Mouse (Mus musculus): ENCODE data around the gene Saa3. TPM values are rescaled to one million over a fixed set of nuclear protein-coding genes. Genes with fewer than 3 reads are reported as not detected.
"Not testable (repeated sequence)": the region's sequence is repeated elsewhere in the genome, so short reads cannot be mapped to it uniquely, and the experiment has no call there.

Gene Saa3
- polyA plus RNA-seq (2012), result not detected in 2 replicates

GRCm38 (mm10) chr7:46715600-46715999 lies at the start of gene Saa3:
TSS of gene Saa3 (minus strand) at chr7:46715700.
- H3K9me3 ChIP-seq (ENCODE audit: control insufficient read depth, low read length), result no peaks in the 10 kb centered on the region
- 0 out of 2 replicates have a peak, but pooled peaks cover 3% of the 10 kb centered on the region for H3K27me3 ChIP-seq (ENCODE audit: control insufficient read depth)
- peaks cover 2% of the 10 kb centered on the region for H3K4me1 ChIP-seq (ENCODE audit: control insufficient read depth)
- no peak within 1 kb of the TSS for H3K4me3 ChIP-seq (replicated peaks)
- H3K36me3 ChIP-seq (ENCODE audit: control insufficient read depth), result no peaks in the 10 kb centered on the region
- no peak for TF ChIP-seq GATA1 (IDR thresholded peaks at IDR 0.05; ENCODE audit: low read length)
- no peak for TF ChIP-seq TAL1 (IDR thresholded peaks at IDR 0.05; ENCODE audit: low read length)

DNA sequence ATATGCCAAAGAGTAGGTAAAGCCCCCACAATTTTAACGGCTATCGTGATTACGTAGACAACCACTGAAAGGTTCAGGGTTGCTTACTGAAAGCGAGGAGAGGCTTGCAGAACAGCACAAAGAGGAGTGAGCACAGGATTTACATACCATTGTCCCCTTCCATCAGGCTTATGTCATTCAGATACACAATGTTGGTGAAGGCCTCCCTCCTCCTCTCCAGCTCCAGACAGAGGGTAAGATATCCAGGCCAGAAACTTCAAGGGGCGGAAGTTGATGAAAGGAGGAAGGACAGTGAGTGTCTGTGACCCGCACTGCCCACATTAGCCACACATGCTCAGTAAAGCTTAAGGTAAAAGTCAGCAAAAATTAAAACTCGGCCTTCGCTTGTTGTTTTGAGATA lies 49.2 kb upstream of the Saa3 start:
- H3K9me3 ChIP-seq (ENCODE audit: control insufficient read depth, low read length), result no peaks in the 10 kb centered on the region
- no peak overlapping the region for H3K4me3 ChIP-seq (replicated peaks)
- no peak for TF ChIP-seq TAL1 (IDR thresholded peaks at IDR 0.05; ENCODE audit: low read length)
- TF ChIP-seq GATA1 (IDR thresholded peaks at IDR 0.05; ENCODE audit: low read length), result no peak
- peaks cover 67% of the 10 kb centered on the region for H3K36me3 ChIP-seq (ENCODE audit: control insufficient read depth)
- H3K27me3 ChIP-seq (ENCODE audit: control insufficient read depth), result no peaks in the 10 kb centered on the region
- peaks cover 8% of the 10 kb centered on the region for H3K4me1 ChIP-seq (ENCODE audit: control insufficient read depth)

DNA sequence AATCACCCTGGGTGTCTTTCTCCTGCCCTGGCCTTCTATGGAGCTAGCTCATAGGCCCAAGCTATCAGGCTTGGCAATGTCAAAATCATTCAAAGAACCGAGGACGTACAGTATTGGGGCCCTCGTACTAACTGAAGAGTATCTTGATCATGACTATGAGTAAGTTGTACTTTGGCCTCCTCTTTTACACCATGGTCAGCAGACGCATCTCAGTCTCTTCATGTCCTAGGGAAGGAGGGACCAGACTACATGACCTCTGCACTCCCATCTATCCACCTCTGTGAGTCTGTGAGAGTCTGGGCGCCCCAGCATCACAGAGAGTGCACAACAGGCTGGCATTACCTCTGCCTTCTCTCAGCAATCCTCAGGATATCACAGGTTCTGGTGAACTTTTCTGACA lies 47.1 kb upstream of the Saa3 start:
- Histone ChIP-seq H3K4me1 (ENCODE audit: control insufficient read depth) (peaks cover 8% of the 10 kb centered on the region), H3K36me3 (ENCODE audit: control insufficient read depth) (peaks cover 52% of the 10 kb centered on the region), H3K4me3 (replicated peaks) (no peak overlapping the region), H3K27me3 (ENCODE audit: control insufficient read depth) (no peaks in the 10 kb centered on the region), H3K9me3 (ENCODE audit: control insufficient read depth, low read length) (no peaks in the 10 kb centered on the region)
- TF ChIP-seq GATA1 (IDR thresholded peaks at IDR 0.05; ENCODE audit: low read length) (no peak), TAL1 (IDR thresholded peaks at IDR 0.05; ENCODE audit: low read length) (no peak)

DNA sequence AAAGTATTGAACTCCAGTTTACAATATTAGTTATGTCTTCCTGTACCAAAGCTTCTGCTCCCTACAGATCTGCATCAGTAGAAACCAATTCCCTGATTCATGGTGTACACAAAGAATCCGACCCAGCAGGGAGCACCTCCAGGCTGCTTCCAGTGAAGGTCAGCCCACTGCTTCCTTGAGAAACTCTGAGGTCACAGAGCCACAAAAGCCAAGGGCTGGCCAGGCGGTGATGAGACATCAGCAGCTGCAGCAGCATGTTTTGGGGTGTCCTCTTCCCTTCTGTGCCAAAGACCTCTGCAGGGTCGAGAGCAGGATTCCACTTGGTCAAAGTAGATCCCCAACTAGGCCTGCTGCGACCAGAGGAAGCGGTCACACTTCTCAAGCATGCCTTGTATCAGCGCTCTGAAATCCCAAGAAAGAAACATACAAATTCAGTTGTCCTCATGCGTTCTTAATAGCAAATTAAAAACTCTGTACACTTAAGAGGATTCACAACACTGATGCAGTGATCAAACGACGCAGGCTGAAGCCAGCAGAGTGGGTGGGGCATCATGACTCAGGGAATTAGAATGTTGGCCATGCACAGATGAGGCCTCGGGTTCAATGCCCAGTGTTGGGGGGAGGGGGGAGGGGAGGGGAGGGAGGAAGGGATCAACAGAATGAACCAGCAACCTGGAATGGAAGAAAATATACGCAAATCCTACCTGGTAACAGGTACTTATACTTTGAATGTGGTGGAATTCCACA lies 45.7 kb upstream of the Saa3 start:
- peaks cover 8% of the 10 kb centered on the region for H3K4me1 ChIP-seq (ENCODE audit: control insufficient read depth)
- H3K9me3 ChIP-seq (ENCODE audit: control insufficient read depth, low read length), result no peaks in the 10 kb centered on the region
- H3K4me3 ChIP-seq (replicated peaks), result no peak overlapping the region
- no peaks in the 10 kb centered on the region for H3K27me3 ChIP-seq (ENCODE audit: control insufficient read depth)
- TF ChIP-seq GATA1 (IDR thresholded peaks at IDR 0.05; ENCODE audit: low read length) (no peak), TAL1 (IDR thresholded peaks at IDR 0.05; ENCODE audit: low read length) (no peak)
- H3K36me3 ChIP-seq (ENCODE audit: control insufficient read depth), result peaks cover 47% of the 10 kb centered on the region

GRCm38 (mm10) chr7:46751490-46751889 lies 36.0 kb upstream of the Saa3 start, which contains the start of gene Saa2:
TSS of gene Saa2 (plus strand) at chr7:46751790.
- TF ChIP-seq TAL1 (IDR thresholded peaks at IDR 0.05; ENCODE audit: low read length) (no peak), GATA1 (IDR thresholded peaks at IDR 0.05; ENCODE audit: low read length) (no peak)
- H3K27me3 ChIP-seq (ENCODE audit: control insufficient read depth), result no peaks in the 10 kb centered on the region
- no peaks in the 10 kb centered on the region for H3K36me3 ChIP-seq (ENCODE audit: control insufficient read depth)
- H3K9me3 ChIP-seq (ENCODE audit: control insufficient read depth, low read length), result no peaks in the 10 kb centered on the region
- H3K4me3 ChIP-seq (replicated peaks), result no peak within 1 kb of the TSS
- no peaks in the 10 kb centered on the region for H3K4me1 ChIP-seq (ENCODE audit: control insufficient read depth)

DNA sequence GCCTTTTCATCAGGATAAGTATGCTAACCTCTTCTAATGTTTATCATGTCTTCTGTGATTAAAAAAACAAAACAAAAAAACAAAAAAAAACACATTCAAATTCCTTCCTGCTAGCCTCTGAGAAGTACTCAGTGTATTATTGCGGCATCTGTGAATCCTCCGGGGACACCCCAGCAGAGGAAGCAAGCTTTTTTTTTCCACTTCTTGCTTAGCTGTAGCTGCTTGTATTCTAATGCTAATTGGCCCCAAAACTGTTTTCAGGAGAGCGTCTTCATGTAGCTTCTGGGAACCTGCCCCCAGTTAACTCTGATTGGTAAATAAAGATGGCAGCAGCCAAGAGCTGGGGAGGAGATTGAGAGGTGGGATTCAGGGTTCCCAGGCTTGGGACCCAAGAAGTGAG lies 33.0 kb upstream of the Saa3 start:
- Histone ChIP-seq H3K27me3 (ENCODE audit: control insufficient read depth) (no peaks in the 10 kb centered on the region), H3K4me1 (ENCODE audit: control insufficient read depth) (no peaks in the 10 kb centered on the region), H3K4me3 (replicated peaks) (no peak overlapping the region), H3K36me3 (ENCODE audit: control insufficient read depth) (no peaks in the 10 kb centered on the region), H3K9me3 (ENCODE audit: control insufficient read depth, low read length) (no peaks in the 10 kb centered on the region)
- TF ChIP-seq GATA1 (IDR thresholded peaks at IDR 0.05; ENCODE audit: low read length), result no peak
- TF ChIP-seq TAL1 (IDR thresholded peaks at IDR 0.05; ENCODE audit: low read length), result no peak

GRCm38 (mm10) chr7:46746381-46746780 lies 30.9 kb upstream of the Saa3 start:
- no peaks in the 10 kb centered on the region for H3K27me3 ChIP-seq (ENCODE audit: control insufficient read depth)
- no peaks in the 10 kb centered on the region for H3K36me3 ChIP-seq (ENCODE audit: control insufficient read depth)
- H3K9me3 ChIP-seq (ENCODE audit: control insufficient read depth, low read length), result no peaks in the 10 kb centered on the region
- H3K4me1 ChIP-seq (ENCODE audit: control insufficient read depth), result no peaks in the 10 kb centered on the region
- H3K4me3 ChIP-seq (replicated peaks), result no peak overlapping the region
- TF ChIP-seq TAL1 (IDR thresholded peaks at IDR 0.05; ENCODE audit: low read length) (no peak), GATA1 (IDR thresholded peaks at IDR 0.05; ENCODE audit: low read length) (no peak)

GRCm38 (mm10) chr7:46745816-46746215 lies 30.3 kb upstream of the Saa3 start:
- TF ChIP-seq GATA1 (IDR thresholded peaks at IDR 0.05; ENCODE audit: low read length) (no peak), TAL1 (IDR thresholded peaks at IDR 0.05; ENCODE audit: low read length) (no peak)
- H3K36me3 ChIP-seq (ENCODE audit: control insufficient read depth), result no peaks in the 10 kb centered on the region

GRCm38 (mm10) chr7:46742880-46743279 lies 27.4 kb upstream of the Saa3 start, which contains the start of gene Saa1:
TSS of gene Saa1 (minus strand) at chr7:46742980.
- H3K4me1 ChIP-seq (ENCODE audit: control insufficient read depth); H3K9me3 ChIP-seq (ENCODE audit: control insufficient read depth, low read length); H3K27me3 ChIP-seq (ENCODE audit: control insufficient read depth); H3K4me3 ChIP-seq (replicated peaks); H3K36me3 ChIP-seq (ENCODE audit: control insufficient read depth): not testable (repeated sequence)

More at GRCm38 (mm10) chr7:46745816-46746215, 30.3 kb upstream of the Saa3 start:
- H3K9me3 ChIP-seq (ENCODE audit: control insufficient read depth, low read length), result no peaks in the 10 kb centered on the region
- H3K27me3 ChIP-seq (ENCODE audit: control insufficient read depth), result no peaks in the 10 kb centered on the region
- no peak overlapping the region for H3K4me3 ChIP-seq (replicated peaks)
- H3K4me1 ChIP-seq (ENCODE audit: control insufficient read depth), result no peaks in the 10 kb centered on the region

- not testable (repeated sequence) for H3K4me3 ChIP-seq (replicated peaks); H3K27me3 ChIP-seq (ENCODE audit: control insufficient read depth); H3K4me1 ChIP-seq (ENCODE audit: control insufficient read depth); H3K36me3 ChIP-seq (ENCODE audit: control insufficient read depth); H3K9me3 ChIP-seq (ENCODE audit: control insufficient read depth, low read length)
Measured at GRCm38 (mm10) chr7:46740041-46740440, 24.5 kb upstream of the Saa3 start.
